Mouse (Mus musculus): ENCODE results near the gene Clasp1. TPM values are rescaled to one million over a fixed set of nuclear protein-coding genes. Genes with fewer than 3 reads are reported as not detected.

The Clasp1 gene
- total RNA-seq, 2 experiments from 2014 or later, result 34.0 to 43.6 TPM

- no peak for ATAC-seq (ENCODE audit: poor library complexity, severe bottlenecking)
Observed at GRCm38 (mm10) chr1:118402556-118402955, 13.7 kb downstream of the Clasp1 start.

- no peak for ATAC-seq (ENCODE audit: poor library complexity, severe bottlenecking)
Observed at GRCm38 (mm10) chr1:118402966-118403365, 14.1 kb downstream of the Clasp1 start.

- ATAC-seq (ENCODE audit: poor library complexity, severe bottlenecking), result no peak
Observed at GRCm38 (mm10) chr1:118403440-118403839, 14.6 kb downstream of the Clasp1 start.

DNA sequence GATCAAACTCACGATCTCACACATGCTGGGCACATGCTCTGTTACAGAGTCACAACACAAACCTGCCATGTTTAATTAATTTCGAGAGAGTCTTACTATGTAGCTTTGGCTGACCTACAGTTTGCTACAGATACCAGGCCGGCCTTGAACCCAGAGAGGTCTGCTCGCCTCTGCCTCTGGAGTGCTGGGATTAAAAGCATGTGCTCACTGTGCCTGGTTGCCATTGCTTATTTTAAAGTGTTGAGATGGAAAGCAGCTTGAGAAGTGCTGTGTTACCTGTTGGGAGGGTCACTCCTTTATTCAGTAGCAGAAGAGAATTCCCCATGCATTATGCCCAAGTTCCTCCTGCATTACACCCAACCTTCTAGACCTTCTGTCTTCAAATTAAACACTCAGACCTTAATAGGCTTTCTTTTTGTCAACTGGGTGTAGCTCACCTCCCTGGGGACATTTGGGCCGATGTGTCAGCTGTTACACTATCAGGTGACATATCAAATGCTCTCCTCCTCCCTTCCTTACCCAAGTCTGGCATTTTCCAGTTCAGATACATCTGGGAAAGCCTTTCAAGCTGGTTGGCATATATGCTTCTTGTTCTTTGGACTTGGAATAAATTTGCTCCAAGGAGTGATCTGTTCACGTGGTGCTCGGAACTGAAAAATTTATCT lies 18.9 kb downstream of the Clasp1 start:
- no peak for ATAC-seq (ENCODE audit: poor library complexity, severe bottlenecking)

DNA sequence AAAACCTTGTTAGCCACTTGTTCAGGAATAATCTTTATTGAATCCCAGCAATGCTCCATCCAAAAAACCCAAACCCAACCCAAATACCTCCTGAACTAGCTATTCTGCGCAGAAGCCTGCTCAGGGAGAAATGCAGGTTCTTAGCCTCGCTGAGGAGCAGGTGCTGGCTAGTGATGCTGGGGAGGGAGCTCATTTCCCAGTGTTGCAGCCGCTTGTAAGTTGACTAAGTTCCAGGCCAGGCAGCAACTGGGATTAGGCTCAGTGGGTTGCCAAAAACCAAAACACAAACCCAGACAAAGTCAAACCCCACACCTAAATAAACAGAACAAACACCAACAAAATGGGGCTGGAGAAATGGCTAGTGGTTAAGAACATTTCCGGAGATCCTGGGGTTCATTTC lies 20.4 kb downstream of the Clasp1 start:
- no peak for ATAC-seq (ENCODE audit: poor library complexity, severe bottlenecking)

- no peak for ATAC-seq (ENCODE audit: poor library complexity, severe bottlenecking)
Observed at GRCm38 (mm10) chr1:118410824-118411223, 22.0 kb downstream of the Clasp1 start.

DNA sequence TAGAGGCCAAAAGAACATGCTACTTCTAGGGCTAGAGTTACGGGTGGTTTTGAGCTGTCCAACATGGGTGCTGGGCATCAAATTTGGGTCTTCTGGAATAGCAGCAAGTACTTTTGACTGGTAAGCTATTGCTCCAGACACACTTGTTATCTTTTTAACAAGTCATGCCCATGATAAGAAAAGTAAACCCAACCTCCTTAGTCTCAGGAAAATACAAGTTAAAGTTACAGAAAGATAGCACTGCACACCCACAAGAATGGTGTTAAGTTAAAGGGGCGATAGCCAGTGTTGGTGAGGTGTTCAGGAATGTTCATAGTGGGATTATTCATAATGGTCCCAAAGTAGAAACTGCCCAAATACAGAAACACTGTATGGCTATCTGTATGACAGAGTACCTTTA lies 24.3 kb downstream of the Clasp1 start:
- no peak for ATAC-seq (ENCODE audit: poor library complexity, severe bottlenecking)

- ATAC-seq (ENCODE audit: poor library complexity, severe bottlenecking), result no peak
Observed at GRCm38 (mm10) chr1:118417047-118417730, 28.3 kb downstream of the Clasp1 start.

- ATAC-seq (ENCODE audit: poor library complexity, severe bottlenecking), result no peak
Observed at GRCm38 (mm10) chr1:118419399-118419798, 30.5 kb downstream of the Clasp1 start.

DNA sequence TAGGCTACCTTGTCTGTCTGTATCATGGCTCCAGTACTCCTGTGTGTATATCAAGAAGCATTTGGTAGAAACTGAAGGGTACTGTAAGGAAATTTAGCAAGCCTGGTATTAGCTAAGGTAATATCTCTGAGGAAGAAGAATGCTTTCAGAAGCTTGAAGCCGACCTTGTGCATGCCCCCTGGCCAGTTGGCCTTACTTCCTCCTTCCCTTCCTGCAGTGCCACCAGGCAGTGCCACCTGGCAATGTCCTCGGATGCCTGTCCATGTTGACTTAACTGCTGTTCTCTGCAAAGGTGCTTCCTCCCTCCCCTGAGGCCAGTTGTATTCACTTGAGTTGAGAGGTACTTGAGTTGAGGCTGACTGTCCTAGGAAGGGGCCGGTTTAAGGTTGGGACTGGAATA lies 32.3 kb downstream of the Clasp1 start:
- peak; percentile 26; the same call in 1 of the 2 replicates for ATAC-seq (ENCODE audit: poor library complexity, severe bottlenecking)

DNA sequence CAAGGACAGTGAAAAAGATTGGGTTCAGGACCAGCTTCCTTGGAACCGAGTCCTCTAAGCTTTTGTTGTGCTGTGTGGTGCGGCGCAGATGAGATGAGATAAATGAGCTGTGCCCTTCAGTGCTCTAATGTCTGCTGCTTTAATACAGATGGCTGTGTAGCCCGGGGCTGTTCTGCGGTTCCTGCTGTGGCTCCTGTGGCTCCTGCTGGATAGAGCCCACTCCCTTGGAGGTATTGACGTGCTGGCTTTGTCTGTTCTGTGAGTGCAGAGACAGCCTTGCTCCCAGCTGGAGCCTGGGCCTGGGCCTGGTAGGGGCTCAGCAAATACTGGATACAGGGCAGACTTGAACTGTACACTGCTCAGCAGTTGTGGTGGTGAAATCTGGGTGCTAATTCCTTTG lies 34.0 kb downstream of the Clasp1 start:
- ATAC-seq (ENCODE audit: poor library complexity, severe bottlenecking), result no peak

GRCm38 (mm10) chr1:118425982-118426381 lies 37.1 kb downstream of the Clasp1 start:
- ATAC-seq (ENCODE audit: poor library complexity, severe bottlenecking), result peak; percentile 30

DNA sequence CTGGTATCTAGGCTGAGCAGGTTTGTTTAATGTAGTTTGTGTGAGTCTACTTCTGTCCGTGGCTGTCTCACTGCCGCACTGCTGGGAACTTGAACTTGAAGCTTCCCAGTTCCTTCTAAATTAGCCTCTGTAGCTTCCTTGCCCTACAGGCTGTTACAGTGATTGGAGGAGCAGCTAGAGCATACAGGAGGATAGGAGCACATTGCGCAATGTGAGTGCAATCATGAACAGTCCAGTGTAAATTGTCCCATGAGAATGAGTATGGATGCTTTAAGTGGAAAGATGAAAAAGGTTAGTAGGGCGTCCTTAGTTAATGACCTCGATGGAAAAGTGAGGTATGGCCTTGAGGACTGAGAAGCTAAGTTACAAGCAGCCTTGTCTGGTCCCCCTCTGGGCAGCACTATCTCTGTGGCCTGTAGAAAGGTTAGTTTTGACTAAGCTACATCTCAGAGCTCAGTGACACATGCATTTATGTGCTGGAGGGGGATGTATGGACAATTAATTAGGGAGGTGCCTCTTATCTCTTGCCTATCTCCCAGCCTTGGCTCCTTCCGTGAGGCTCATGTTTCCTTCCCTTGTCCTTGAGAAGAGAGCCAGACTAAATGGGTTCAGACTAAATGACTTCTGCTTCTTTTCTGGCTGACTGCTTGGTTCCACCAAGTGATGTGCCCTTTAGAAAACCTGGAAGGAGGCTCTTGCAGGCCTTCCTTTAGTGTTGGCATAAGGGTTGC lies 39.7 kb downstream of the Clasp1 start:
- no peak for ATAC-seq (ENCODE audit: poor library complexity, severe bottlenecking)

- no peak for ATAC-seq (ENCODE audit: poor library complexity, severe bottlenecking)
Observed at GRCm38 (mm10) chr1:118431548-118431947, 42.7 kb downstream of the Clasp1 start.

DNA sequence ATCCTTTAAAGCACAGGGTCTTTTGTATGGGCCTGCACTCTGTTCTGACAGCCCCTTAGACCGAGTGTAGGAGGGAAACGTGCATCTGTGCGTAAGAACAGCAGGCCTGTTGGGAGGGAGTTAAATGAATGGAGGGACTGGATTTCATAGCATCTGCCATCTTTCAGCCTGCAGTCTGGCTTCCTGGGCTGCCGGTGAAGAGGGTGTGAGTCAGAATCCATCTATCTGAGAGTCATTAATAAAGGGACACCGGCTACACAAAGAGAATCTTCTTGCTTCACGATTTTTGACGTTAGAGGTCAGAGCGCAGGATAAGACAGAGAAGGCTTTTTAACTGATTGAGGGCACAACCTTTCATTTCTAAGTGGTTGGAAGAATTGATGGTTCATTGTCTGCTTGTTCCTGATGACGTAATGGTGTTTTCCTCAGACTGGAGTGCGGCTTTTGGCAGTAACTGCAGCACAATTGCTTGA lies 46.2 kb downstream of the Clasp1 start:
- ATAC-seq (ENCODE audit: poor library complexity, severe bottlenecking), result no peak

DNA sequence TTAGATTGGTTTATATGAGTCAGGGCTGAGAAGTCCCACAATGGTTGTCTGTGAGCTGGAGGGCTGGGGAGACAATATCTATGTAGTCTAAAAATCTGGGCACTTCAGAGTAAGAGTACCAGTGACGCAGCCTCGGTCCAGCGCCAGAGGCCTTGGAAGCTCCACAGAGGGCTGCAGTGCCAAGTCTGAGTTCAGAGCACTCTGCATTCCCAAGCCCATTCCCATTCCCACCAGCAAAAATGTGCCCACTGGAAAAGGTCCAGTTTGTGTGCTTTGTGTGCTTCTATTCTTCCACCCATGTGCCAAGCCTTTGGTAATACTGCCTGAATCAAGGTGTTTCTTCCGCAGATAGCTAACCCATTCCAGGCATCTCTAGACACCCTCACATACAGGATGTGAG lies 49.0 kb downstream of the Clasp1 start:
- ATAC-seq (ENCODE audit: poor library complexity, severe bottlenecking), result no peak

DNA sequence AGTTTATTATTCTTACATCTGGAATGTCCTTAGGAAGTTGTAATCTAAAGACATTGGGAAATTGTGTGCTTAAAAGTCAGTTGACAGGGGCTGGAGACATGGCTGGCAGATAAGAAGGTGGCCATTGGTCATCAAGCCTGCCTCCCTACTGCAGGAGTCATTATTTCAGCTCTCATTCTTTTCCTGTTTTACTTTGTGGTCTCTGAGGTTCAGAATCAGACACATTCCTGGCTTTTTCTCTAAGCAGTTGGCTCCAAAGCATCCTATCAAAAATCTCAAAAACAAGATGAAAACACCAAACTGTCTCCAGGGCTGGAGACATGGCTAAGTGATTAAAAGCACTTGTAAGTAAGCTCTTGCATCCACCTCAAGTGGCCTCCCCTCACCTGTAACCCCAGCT lies 49.5 kb downstream of the Clasp1 start:
- no peak for ATAC-seq (ENCODE audit: poor library complexity, severe bottlenecking)

GRCm38 (mm10) chr1:118440547-118440946 lies 51.7 kb downstream of the Clasp1 start:
- no peak for ATAC-seq (ENCODE audit: poor library complexity, severe bottlenecking)

DNA sequence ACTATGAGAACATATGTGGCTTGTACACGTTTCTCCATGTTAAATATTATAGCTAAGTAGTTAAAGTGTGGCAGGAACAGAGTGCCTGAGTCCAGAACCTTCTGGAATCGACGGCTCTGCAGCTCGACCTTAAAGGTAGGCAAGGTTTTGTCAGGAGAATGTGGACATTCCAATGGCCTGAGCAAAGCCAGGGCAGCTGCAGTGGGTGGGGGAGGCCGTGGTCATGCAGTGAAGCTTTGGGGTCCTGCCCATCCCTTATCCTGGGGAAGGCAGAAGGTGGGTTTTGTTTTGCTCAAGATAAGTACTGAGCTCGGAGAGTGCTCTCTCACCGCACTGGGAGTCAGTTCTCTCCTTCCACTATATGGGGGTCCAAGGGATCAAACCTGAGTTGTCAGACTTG lies 55.6 kb downstream of the Clasp1 start:
- ATAC-seq (ENCODE audit: poor library complexity, severe bottlenecking), result no peak

- ATAC-seq (ENCODE audit: poor library complexity, severe bottlenecking), result no peak
Observed at GRCm38 (mm10) chr1:118444988-118445387, 56.1 kb downstream of the Clasp1 start.

GRCm38 (mm10) chr1:118445441-118445840 lies 56.6 kb downstream of the Clasp1 start:
- ATAC-seq (ENCODE audit: poor library complexity, severe bottlenecking), result no peak

DNA sequence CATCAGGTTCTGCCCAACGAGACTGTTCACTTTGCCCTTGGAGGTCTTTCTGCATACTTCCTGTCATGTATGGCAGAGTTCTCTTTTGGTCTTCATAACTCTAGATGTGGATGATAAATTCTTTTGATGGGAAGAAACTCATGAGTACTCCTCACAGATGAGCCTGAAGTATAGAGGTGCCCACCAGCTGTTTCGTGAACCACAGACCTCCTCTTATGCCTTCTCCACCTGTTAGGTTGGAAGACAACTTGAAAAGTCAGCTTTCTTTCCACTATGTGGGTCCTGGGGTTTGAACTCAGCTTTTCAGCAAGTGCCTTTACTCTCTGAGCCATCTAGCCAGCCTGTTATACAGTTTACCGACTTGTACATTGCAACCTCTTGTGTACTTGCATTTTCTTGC lies 57.1 kb downstream of the Clasp1 start:
- no peak for ATAC-seq (ENCODE audit: poor library complexity, severe bottlenecking)

All from megakaryocyte, adult 5-6 weeks (primary cell).